Mouse (Mus musculus): ENCODE data around the gene Tmem150b.
A peak's percentile ranks its signal among the peaks of the same experiment; 100 is the strongest.

The Tmem150b gene

GRCm38 (mm10) chr7:4725169-4725568, at the start of gene Tmem150b:
Gene Tmem150b, minus strand, starts transcription at chr7:4725249.
- DNase-seq (ENCODE audit: low spot score in 2 of 2) = no peak

DNA sequence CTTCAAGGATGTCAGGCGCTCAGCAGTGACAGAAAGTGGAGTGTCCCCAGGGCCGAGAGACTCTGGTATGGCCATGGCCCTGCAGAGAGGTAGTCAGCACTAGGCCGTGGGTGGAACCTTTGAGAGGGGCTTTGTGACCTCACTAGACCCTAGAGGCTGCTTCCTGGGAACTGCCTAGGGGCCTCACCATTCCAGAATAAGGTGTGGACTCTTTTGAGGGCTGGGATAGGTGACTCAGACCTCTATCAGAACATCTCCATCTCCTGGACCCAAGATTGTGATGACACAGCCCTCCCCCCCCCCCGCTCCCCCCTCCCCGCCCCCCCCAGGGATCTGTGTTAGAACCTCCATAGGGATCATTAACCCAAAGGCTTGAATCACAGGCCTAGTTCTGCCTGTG, 46.2 kb upstream of the Tmem150b start, which contains the start of gene Fam71e2:
Gene Fam71e2 (minus strand): TSS at position 101 of the 400 bp plus-strand sequence.
- no peak for DNase-seq (ENCODE audit: low spot score in 2 of 2)

DNA sequence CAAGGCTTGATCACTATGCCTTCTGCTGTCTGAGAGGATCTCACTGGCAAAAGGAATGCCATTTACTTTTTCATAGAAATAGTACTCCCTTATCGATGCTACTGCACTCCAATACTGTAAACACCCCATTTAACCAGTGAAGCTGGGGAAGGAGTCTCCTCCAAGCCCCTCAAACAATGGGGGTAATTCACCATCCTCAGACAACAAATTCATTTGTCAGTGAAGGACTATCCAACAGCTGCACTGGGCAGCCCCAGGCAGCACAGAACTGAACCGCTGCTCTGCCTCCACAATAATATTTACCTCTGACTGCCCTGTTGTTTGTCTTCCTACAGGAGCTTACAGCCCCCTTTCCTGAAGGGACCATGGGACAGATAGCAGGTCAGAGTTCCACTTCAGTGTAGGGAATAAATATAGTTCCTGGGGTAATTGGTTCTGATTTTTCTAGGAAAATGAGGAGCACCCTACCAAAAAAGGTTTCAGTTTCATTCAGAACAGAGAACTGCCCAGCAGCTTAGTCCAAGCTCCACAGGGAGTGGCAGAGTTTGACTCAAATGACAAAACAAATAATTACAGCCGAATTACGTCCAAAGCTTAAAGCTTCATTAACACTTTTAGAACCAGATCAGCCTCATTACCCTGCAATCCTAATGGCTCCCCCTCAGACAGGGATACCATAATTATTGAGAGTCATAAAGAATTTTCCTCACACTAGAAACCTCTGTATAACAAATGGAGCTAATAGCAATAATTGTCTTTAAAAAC, 40.1 kb upstream of the Tmem150b start:
- no peak for DNase-seq (ENCODE audit: low spot score in 2 of 2)

DNA sequence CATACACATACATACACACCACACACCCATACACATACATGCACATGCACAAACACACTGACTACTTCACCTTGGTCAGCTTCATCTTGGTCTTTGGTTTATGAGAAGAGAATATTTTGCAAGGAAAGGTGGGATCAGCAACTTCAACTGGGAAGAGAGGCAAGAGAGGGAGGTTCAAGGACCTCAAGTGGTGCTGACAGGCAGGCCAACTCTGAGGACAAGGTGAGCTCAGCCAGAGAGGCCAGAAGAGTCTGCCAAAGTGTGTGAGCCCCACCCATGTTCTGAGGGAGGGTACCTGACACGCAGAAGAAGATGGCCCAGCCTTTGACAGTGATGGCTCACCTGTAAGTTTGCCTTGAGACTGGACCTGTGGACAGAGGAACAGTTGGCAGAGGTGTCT, 34.6 kb upstream of the Tmem150b start:
- no peak for DNase-seq (ENCODE audit: low spot score in 2 of 2)

- peak; percentile 40 to 48 for DNase-seq (ENCODE audit: low spot score in 2 of 2)
Measured at GRCm38 (mm10) chr7:4752821-4753570, 27.9 kb upstream of the Tmem150b start, which contains the start of gene Cox6b2. Gene Cox6b2, minus strand, starts transcription at chr7:4753094.

DNA sequence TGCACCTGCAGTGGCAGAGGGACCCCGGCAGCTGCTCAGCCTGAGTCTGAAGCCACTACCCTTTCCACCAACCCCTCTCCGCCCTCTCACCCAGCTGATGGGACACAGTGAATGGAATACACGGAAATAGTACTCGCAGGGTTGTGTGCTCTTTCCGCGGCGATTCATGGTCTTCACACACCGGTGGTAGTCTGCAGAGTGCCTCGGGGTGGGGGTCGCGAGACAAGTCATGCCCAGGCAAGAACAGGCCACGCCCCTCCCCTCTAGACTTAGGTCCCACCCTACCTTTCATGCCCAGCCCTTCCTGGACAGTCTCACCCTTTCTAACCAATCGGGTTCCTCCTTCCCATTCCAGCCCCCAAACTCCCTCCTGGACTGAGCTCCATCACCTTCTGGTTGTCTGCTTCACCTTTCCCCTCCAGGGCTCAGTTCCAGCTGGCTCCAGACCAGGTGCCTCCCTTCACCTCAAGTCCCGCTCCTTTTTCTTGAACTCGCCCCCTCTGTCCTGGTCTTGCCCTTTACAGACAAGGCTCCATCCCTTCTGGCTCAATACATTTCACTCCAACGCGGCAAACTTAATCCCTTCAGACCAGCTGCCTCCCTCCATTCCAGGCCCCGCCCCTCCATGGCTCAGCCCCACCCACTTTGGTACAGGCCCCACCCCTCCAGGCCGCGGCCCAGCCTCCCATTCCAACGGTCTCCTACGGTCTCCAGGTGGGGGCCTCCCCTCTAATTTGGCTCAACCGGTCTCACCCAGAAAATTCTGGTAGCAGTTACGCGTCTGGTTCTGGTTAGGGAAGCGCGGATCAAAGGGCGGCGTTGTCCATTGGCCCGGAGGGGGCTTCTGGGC, 27.1 kb upstream of the Tmem150b start:
- no peak for DNase-seq (ENCODE audit: low spot score in 2 of 2)

DNA sequence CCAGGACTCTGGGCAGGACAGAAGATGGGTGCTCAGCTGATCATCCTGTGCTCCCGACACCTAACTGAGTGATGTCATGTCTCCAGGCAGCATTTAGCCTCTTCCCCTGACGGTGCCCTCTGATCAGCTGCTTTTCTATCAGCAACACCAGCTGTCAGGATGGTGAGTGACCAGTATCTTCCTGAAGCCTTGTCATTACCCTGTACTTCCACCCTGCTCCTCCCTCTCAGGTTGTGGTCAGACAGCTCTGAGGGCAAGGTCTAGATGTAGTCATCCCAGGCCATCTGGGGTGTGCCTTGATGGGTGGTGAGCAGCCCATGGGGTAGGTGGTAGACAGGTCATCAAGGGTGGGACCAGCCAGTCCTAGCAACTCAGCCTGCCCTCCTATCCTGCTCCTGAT, 24.1 kb upstream of the Tmem150b start:
- DNase-seq (ENCODE audit: low spot score in 2 of 2) = no peak

DNA sequence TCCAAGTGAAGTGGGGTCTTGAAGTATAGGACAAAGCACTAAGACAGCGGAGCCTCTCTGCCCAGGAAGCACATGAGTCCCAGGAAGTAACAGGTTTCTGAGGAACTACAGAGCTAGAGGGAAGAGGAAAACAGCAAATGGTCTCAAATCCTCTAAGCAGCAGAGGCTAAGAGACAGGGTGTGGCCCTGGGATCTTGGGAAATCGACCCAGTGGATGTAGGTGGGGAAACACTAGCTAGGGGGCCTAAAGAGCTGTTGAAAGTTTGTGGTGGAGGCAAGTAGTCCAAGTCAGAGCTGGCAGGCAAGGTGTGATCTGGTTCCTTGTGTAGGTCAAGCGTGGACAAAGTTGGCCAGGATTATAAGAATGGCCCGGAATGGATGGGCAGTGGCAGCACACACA, 23.3 kb upstream of the Tmem150b start:
- no peak for DNase-seq (ENCODE audit: low spot score in 2 of 2)

- no peak for DNase-seq (ENCODE audit: low spot score in 2 of 2)
Measured at GRCm38 (mm10) chr7:4747156-4747899, 22.3 kb upstream of the Tmem150b start.

DNA sequence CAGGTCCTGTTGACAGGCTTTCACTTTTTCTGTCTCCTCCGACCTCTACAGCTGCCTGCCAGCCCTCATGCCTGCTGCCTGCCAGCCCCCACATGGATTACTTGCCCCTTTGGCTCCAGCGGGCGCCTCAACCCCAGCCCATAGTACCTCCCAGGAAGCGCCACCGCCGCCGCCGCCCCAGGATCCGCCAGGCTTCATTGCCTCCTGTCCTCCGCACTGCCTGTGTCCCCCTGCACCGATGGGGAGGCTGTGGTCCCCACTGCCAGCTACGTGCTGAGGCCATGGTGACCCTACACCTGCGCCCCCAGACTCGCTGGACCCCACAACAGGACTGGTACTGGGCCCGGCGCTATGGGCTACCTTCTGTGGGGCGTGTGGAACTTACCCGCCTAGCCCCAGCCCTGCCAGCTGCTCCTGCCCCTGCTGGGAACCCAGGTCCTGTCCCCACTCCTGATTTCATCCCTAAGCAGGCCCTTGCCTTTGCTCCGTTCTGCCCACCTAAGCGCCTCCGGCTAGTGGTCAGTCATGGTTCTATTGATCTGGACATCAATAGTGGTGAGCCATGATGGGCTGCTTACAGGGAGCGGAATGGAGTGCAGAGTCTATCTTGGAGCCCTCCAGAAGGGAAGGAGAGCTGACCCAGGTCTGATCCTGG, 21.4 kb upstream of the Tmem150b start:
- DNase-seq (ENCODE audit: low spot score in 2 of 2) = no peak

DNA sequence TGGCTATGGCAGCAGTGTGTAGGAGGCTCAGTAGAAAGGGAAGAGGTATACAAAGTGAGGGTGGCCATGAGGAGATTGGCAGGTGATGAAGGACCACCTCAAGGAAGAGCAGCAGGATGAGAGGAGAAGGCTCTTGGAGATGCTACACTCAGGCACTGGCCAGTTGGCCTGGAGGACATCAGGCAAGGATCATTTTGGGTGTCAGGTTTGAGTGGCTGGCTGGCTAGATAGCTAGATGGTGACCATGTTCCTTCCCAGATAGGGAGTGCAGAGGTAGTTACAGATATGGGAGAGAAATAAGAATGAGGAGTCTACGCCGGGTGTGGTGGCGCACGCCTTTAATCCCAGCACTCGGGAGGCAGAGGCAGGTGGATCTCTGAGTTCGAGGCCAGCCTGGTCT, 19.8 kb upstream of the Tmem150b start:
- DNase-seq (ENCODE audit: low spot score in 2 of 2) = no peak

- no peak for DNase-seq (ENCODE audit: low spot score in 2 of 2)
Measured at GRCm38 (mm10) chr7:4743354-4743753, 18.3 kb upstream of the Tmem150b start.

DNA sequence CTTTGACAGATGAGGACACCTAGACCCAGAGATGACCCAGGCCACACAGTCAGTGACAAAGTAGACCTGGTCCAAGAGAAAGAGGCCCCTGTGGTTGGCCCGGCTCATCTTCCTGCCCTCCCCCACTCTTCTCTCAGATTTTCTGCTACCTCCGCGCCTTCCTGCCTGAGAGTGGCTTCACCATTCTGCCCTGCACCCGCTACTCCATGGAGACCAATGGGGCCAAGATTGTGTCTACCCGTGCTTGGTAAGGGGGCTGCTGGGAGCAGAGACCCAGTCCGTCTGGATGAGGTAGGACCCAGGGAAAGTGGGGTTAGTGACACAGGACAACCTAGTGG, 17.4 kb upstream of the Tmem150b start:
- DNase-seq (ENCODE audit: low spot score in 2 of 2) = no peak

DNA sequence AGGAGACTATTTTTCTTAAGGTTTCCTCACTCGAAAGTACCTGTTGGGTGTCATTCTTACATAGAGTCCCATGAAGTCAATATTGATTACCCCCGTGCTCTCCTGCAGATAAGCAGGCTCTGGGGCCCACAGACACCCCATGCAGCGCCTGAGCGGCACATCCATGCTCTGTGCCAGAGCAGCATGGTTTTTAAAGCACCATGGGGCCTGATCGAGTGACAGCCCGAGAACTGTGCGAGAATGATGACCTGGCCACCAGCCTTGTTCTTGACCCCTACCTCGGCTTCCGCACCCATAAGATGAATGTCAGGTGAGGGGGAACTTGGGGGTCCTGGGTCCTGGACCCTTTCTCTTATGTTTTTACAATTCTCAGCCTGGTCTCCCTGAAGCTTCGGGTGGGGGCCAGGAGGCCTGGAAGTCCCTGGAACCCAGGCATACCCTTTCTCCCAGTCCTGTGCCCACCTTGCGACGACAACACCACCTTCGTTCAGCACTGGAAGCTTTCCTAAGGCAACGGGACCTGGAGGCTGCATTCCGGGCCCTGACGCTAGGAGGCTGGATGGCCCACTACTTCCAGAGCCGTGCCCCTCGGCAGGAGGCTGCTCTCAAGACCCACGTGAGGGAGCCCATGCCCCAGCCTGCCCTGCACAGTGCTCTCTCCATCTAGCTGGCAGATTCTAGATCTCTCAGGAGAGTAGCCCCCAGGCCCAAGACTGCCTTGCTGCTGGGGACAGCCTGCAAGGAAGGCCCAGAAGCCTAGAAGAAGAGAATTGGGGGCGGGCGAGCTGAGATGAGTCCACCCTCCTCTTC, 16.8 kb upstream of the Tmem150b start:
- no peak for DNase-seq (ENCODE audit: low spot score in 2 of 2)

GRCm38 (mm10) chr7:4741151-4741550, 16.1 kb upstream of the Tmem150b start:
- peak in 1 of 2 experiments; percentile 16 for DNase-seq (ENCODE audit: low spot score in 2 of 2)

GRCm38 (mm10) chr7:4740309-4740727, 15.3 kb upstream of the Tmem150b start:
- no peak for DNase-seq (ENCODE audit: low spot score in 2 of 2)

- DNase-seq (ENCODE audit: low spot score in 2 of 2) = peak; percentile 99
Measured at GRCm38 (mm10) chr7:4739544-4740275, 14.7 kb upstream of the Tmem150b start, which contains the start of gene Kmt5c. Gene Kmt5c, plus strand, starts transcription at chr7:4740115.

GRCm38 (mm10) chr7:4739041-4739543, 14.0 kb upstream of the Tmem150b start:
- no peak for DNase-seq (ENCODE audit: low spot score in 2 of 2)

DNA sequence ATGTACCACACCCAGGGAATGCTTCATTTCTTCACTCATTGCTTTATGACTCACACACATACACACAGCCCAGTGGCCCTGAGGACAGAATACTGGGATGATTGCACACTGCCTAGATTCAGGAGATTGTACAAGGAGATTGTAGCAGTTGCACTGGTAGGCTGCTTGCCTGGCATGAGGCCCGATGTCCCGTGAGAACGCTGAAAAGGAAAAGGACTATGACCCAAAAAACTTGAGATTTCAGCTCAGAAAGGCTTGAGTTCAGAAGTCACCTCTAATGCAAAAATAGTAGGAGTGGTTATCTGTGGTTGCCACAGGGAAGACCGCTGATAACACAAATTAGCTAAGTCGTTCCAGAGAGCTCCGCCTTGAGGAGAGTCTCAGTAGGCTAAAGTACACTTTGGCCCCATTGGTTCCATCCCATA, 7.9 kb upstream of the Tmem150b start:
- no peak for DNase-seq (ENCODE audit: low spot score in 2 of 2)
